Mouse (Mus musculus): ENCODE data around the gene Arhgef33.

GRCm38 (mm10) chr17:80311761-80312160, 4.6 kb downstream of the Arhgef33 start:
- TF ChIP-seq CTCF (IDR thresholded peaks at IDR 0.05) (no peak), EP300 (IDR thresholded peaks at IDR 0.05) (no peak)

Measured in lung, postnatal 0 days (tissue).